Mouse (Mus musculus): ENCODE data around the gene Rpusd2. TPM values are rescaled to one million over a fixed set of nuclear protein-coding genes. Genes with fewer than 3 reads are reported as not detected.
A peak's percentile ranks its signal among the peaks of the same experiment; 100 is the strongest.

Gene Rpusd2
- total RNA-seq, 2 experiments from 2014 or later = 4.2 to 4.8 TPM

DNA sequence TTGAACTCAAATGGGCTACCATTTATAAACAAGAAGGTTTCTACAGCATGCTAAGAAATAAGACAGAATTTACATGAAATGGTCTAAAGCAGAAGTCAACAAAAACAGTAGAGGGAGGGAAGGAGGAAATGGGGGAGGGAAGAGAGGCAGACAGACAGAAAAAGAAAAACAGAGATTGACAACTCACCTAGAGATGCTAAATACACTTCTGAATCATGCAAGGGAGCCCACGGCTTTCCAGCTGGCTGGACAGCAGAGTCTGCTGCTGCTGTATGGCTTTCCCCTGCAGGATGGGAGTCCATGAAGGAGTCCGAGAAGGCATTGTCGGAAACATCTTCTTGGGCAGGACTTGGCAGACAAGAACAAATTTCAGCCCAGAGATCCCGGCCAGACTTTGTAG lies 7.6 kb upstream of the Rpusd2 start:
- intact Hi-C loops (cut with DNase I) = no loop called here
- DNase-seq (ENCODE audit: low spot score) = no peak

GRCm38 (mm10) chr2:119028941-119029551 lies 5.5 kb upstream of the Rpusd2 start, which contains the start of gene Ccdc32:
Gene Ccdc32 (minus strand): TSS chr2:119029393.
- peak; percentile 89 for DNase-seq (ENCODE audit: low spot score)
- intact Hi-C loops (cut with DNase I) = no loop called here

- no peak for DNase-seq (ENCODE audit: low spot score)
- intact Hi-C loops (cut with DNase I) = no loop called here
These were observed 2.4 kb upstream of the Rpusd2 start for GRCm38 (mm10) chr2:119032191-119032590.

- intact Hi-C loops (cut with DNase I) = loop anchor here (5.0 kb wide), 1 partner anchor 257 kb away; no protein-coding TSS in a partner anchor
These were observed 781 bp downstream of the Rpusd2 start for GRCm38 (mm10) chr2:119035397-119035745.

GRCm38 (mm10) chr2:119040882-119041281 lies 6.3 kb downstream of the Rpusd2 start:
- DNase-seq (ENCODE audit: low spot score) = no peak
- intact Hi-C loops (cut with DNase I) = loop anchor here (1.0 kb wide), 1 partner anchor 148 kb away; no protein-coding TSS in a partner anchor

More at GRCm38 (mm10) chr2:119035397-119035745, 781 bp downstream of the Rpusd2 start:
- DNase-seq (ENCODE audit: low spot score) = no peak

DNA sequence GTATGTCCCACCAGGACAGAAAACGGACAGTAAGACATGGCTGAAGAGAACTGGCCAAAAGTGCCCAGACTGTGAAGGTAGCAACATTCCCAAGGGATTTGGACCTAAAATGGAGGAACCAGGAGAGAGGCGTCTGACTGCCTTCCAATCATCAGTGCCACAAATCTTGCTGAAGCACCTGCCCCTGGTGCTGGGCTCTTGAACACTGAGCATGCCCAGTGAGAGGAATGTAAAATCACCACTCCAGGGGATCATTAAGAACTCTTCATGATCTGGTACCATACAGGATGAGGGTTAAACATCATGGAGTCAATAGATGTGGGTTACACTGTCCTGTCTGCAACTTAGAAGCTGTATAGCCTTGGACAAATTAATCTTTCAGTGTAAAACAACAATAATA lies 10.6 kb downstream of the Rpusd2 start:
- intact Hi-C loops (cut with DNase I) = no loop called here
- DNase-seq (ENCODE audit: low spot score) = no peak

DNA sequence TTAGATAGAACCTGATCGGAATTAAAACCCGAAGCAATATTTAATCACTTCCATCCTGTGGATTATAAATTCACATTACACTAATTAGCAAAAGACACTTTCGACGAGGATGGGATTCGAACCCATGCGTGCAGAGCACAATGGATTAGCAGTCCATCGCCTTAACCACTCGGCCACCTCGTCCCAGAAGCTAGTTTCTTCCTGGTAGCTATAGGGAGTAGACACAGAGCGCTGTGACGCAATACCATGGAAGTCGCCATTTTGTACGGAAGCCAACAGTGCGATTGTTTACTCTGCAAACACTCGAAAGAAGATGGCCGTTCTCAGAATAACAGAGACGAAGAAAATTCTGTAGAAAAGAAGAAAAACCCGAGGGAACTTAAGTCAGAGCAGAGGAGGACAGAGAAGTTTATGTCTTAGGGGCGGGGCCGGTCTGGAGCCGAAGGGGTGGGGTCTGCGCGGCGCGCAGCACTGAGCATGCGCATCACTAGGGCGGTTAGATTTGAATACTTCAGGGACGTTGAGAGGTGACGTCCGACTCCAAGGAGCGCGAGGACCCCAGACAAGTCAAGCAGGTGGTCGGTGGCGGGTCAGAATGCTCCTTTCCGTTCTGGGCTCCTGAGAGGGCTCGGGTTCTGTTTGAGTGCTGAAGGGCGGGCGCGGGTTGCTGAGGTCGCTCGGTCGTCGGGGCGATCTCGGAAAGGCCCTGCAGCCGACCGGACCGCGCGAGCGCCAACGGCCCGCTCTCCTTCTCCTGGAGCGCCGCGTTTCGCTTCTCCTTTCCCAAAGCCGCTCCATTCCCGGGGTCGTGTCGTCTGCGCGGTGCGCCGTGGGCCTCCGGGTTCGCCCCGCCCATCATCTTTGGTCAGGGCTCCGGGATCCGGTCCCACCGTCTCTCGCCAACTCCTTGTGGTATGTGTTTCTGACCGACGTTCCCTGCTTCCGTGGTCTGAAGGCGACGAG lies 12.3 kb downstream of the Rpusd2 start, which contains the start of gene Knl1:
Gene Knl1 (plus strand): TSS at position 471 of the 963 bp plus-strand sequence.
- intact Hi-C loops (cut with DNase I) = loop anchor here (2.0 kb wide), 1 partner anchor 144 kb away; no protein-coding TSS in a partner anchor
- DNase-seq (ENCODE audit: low spot score) = peak; percentile 85

GRCm38 (mm10) chr2:119047849-119048248 lies 13.3 kb downstream of the Rpusd2 start:
- DNase-seq (ENCODE audit: low spot score) = no peak
- intact Hi-C loops (cut with DNase I) = loop anchor here (2.0 kb wide), 1 partner anchor 143 kb away; no protein-coding TSS in a partner anchor

- intact Hi-C loops (cut with DNase I) = no loop called here
- no peak for DNase-seq (ENCODE audit: low spot score)
These were observed 15.6 kb downstream of the Rpusd2 start for GRCm38 (mm10) chr2:119050132-119050650.

DNA sequence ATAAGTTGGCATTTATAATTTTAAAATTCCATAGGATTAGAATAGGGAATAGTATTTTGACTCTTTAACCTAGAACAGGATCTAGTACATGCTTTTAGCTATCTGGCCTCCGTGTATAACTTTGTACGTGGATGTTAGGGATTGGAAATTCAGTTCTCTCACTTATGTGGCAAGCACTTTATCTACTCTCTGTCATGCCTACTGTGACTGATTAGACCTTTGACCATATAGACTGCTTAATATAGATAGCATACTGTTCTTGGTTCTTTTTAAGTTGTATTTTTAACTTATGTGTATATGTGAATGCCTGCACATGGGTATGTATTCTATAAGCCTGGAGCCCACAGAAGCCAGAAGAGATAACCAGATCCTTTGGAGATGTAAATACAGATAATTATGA lies 25.5 kb downstream of the Rpusd2 start:
- DNase-seq (ENCODE audit: low spot score) = no peak
- intact Hi-C loops (cut with DNase I) = no loop called here

DNA sequence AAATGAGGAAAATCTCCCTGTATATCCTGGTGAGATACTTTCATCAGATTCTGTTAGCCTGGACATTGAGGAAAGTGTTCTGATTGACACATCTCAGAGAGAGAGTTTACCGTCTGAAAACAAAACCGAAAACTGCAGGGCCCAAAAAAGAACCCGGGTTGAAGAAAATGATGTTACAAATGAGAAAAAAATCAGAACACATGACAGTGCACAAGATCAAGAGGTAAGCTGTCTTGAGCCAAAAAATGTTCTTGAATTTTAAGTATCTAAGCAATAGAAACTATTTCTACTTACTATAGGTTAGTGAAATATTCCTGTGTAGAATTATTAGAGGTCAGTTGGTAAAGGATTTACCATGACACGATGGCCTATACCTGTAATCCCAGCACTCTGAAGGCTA lies 37.8 kb downstream of the Rpusd2 start:
- intact Hi-C loops (cut with DNase I) = no loop called here
- no peak for DNase-seq (ENCODE audit: low spot score)

DNA sequence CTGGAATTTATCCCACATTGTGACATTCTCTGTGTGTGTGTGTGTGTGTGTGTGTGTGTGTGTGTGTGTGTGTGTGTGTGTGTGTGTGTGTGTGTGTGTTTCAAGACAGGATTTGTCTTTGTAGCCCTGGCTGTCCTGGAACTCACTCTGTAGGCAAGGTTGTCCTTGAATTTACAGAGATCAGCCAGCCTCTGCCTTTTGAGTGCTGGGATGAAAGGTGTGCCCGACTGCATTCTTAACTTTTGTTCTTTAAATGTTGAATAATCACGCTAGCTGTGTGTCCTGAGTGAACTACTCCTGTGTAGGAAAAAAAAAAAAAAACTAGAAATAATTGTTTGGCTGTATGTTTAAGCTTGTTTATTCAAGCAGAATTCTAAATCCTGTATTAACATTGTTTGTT lies 51.6 kb downstream of the Rpusd2 start:
- intact Hi-C loops (cut with DNase I) = no loop called here
- no peak for DNase-seq (ENCODE audit: low spot score)

Other genes starting within 250 kb of the Rpusd2 start
- gene Knstrn, start 220.8 kb upstream of the Rpusd2 start, total RNA-seq (2021) = 1 to 10 TPM; 1.4 to 1.6 TPM
- gene Ivd, start 172.8 kb upstream of the Rpusd2 start, total RNA-seq (2021) = 100 to 1,000 TPM; 297 to 304 TPM
- 10 to 100 TPM; 14.7 to 18.2 TPM for gene Bahd1, start 134.4 kb upstream of the Rpusd2 start, total RNA-seq (2021)
- 1 to 10 TPM; 9.3 to 9.8 TPM for gene Chst14, start 108.3 kb upstream of the Rpusd2 start, total RNA-seq (2021)
- 10 to 100 TPM; 10.0 to 13.0 TPM for gene Ccdc32, start 5.4 kb upstream of the Rpusd2 start, total RNA-seq (2021)
- gene Knl1, start 12.3 kb downstream of the Rpusd2 start, total RNA-seq (2021) = under 1 TPM; 0.34 to 0.75 TPM
- gene Rad51, start 78.0 kb downstream of the Rpusd2 start, total RNA-seq (2021) = 1 to 10 TPM; 1.0 to 1.3 TPM
- 10 to 100 TPM; 18.7 to 20.2 TPM for gene Rmdn3, start 122.2 kb downstream of the Rpusd2 start, total RNA-seq (2021)
- gene Gchfr, start 133.0 kb downstream of the Rpusd2 start, total RNA-seq (2021) = 1 to 10 TPM; 4.4 to 6.0 TPM
- gene Gm14137, start 139.7 kb downstream of the Rpusd2 start, total RNA-seq (2021) = under 1 TPM in 1 of 2 experiments, not detected in 1; 0.08 TPM
- gene Zfyve19, start 173.8 kb downstream of the Rpusd2 start, total RNA-seq (2021) = 10 to 100 TPM; 11.8 to 13.8 TPM
- 1 to 10 TPM; 8.2 to 8.3 TPM for gene Dnajc17, start 174.0 kb downstream of the Rpusd2 start, total RNA-seq (2021)
- gene Ppp1r14d, start 195.1 kb downstream of the Rpusd2 start, total RNA-seq (2021) = not detected
- gene Spint1, start 202.6 kb downstream of the Rpusd2 start, total RNA-seq (2021) = not detected
- gene Rhov, start 236.5 kb downstream of the Rpusd2 start, total RNA-seq (2021) = not detected

Measured in heart, postnatal 25 days (tissue).